Mouse (Mus musculus) midbrain, postnatal 0 days (tissue): ENCODE measurements around the gene Aplp2. TPM values are rescaled to one million over a fixed set of nuclear protein-coding genes. Genes with fewer than 3 reads are reported as not detected.

Experiments
- ATAC-seq: fragments of 200-750 bp; cut with Nextera tagmentation; 2 replicates; pipeline ENCODE4 v1.8.0; 2017; ENCODE audit warnings: moderate number of reproducible peaks, mild to moderate bottlenecking, moderate TSS enrichment, moderate library complexity; ENCODE audit not compliant: low FRiP score
- DNase-seq: peaks from one replicate; pipeline ENCODE4 v3.0.0-alpha.2; 2015; ENCODE audit warnings: low spot score
- H3K27ac ChIP-seq: fragments of 300-500 bp; sonication (generic); 2 replicates; pipeline ENCODE4 v1.5.1; 2014; ENCODE audit warnings: low read depth, mild to moderate bottlenecking, low read length, mixed read lengths
- H3K27me3 ChIP-seq: fragments of 300-500 bp; sonication (generic); 2 replicates; pipeline ENCODE4 v1.6.1; 2014; ENCODE audit warnings: low read length, control low read depth, mixed read lengths; ENCODE audit not compliant: insufficient read depth
- H3K36me3 ChIP-seq: fragments of 300-500 bp; sonication (generic); 2 replicates; pipeline ENCODE4 v1.6.1; 2014; ENCODE audit warnings: low read length, control low read depth, mixed read lengths; ENCODE audit not compliant: insufficient read depth
- H3K4me1 ChIP-seq: fragments of 300-500 bp; sonication (generic); 2 replicates; pipeline ENCODE4 v1.6.1; 2014; ENCODE audit warnings: mild to moderate bottlenecking, control low read depth, antibody characterized with exemption, low read length, mixed read lengths; ENCODE audit not compliant: insufficient read depth
- H3K4me2 ChIP-seq: fragments of 300-500 bp; sonication (generic); 2 replicates; pipeline ENCODE4 v1.6.1; 2014; ENCODE audit warnings: low read depth, mild to moderate bottlenecking, low read length, mixed read lengths; ENCODE audit not compliant: poor library complexity, severe bottlenecking
- H3K4me3 ChIP-seq: fragments of 300-500 bp; sonication (generic); 2 replicates; pipeline ENCODE4 v1.5.1; 2014; ENCODE audit warnings: low read depth, mild to moderate bottlenecking, low read length, moderate library complexity
- H3K9ac ChIP-seq: fragments of 300-500 bp; sonication (generic); replicated peaks from 2 replicates; pipeline ENCODE4 v1.6.1; 2014; ENCODE audit warnings: mild to moderate bottlenecking, low read length, moderate library complexity, mixed read lengths; ENCODE audit not compliant: poor library complexity, severe bottlenecking
- H3K9me3 ChIP-seq: fragments of 300-500 bp; sonication (generic); 2 replicates; pipeline ENCODE4 v1.6.1; 2016; ENCODE audit warnings: low read length, control low read depth
- CTCF ChIP-seq: IDR thresholded peaks from 2 replicates; pipeline ENCODE4 v1.5.1; 2016; ENCODE audit warnings: antibody characterized with exemption, mild to moderate bottlenecking
- WGBS: fragments of 180-500 bp; shearing (Covaris S2); extraction: QIAGEN DNeasy Blood & Tissue Kit; methylation state at CpG from one replicate; pipeline ENCODE4 v1.1.7; 2014; 5-methylcytosine and 5-hydroxymethylcytosine counted together
- polyA plus RNA-seq: library from polyadenylated mRNA; unstranded; fragments of >200 nt; fragmentation: Nextera tagmentation; extraction: Ambion mirVana; gene quantifications from 2 replicates; pipeline ENCODE4 v1.2.1, GENCODE M21; 2015
- total RNA-seq: library from RNA; depleted of rRNA; stranded (reverse); fragments of >200 nt; gene quantifications from 2 replicates; pipeline ENCODE4 v1.2.3, GENCODE M21; 2014

Gene Aplp2
- total and polyA plus RNA-seq, 2 experiments from 2014 or later: 379 to 406 TPM

DNA sequence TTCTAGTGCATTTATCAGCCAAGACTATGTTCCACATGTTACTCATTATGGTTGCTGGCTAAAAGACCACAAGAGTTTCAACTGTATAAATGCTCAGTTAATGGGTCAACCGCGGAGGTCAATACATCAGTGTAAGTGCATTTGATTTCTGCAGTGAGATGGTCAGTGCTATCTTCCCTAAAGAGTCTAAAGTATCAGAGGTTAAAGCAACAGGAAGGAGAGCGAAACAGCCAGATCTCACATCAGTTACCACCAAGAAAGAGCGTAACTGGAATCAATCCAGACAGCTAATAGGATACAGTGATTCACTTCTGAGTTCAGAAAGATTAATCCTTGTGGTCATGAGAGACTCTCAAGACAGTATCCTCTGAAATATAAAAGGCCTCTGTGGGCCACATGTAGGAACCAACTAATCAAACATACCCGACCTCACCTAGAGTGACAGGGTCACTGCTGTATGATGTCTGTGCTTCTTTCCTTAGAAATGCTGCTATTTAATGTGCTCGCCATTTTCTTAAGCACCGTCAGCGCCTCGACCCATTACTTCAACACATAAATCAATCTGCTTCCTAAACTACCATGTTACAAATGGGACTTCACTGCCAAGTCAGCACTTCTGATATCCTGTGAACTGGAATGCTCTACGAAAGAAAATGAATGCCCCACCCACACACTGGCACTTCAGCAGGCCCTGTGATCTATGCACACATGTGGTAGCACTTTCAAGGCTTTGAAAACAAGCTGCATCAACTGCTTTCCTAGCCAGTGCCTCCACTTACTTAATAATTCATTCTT is 30.1 kb downstream of the Aplp2 start:
- no peak for ATAC-seq
- H3K9me3 ChIP-seq: no peaks in the 10 kb centered on the region
- no peaks in the 10 kb centered on the region for H3K27me3 ChIP-seq
- TF ChIP-seq CTCF: no peak
- DNase-seq: no peak
- H3K4me3 ChIP-seq: no peak overlapping the region
- H3K27ac ChIP-seq: no peak overlapping the region
- no peaks in the 10 kb centered on the region for H3K36me3 ChIP-seq
- no peak overlapping the region for H3K4me2 ChIP-seq
- WGBS: 79% methylated on average over 10 of the region's 10 CpGs
- no peak overlapping the region for H3K9ac ChIP-seq
- 0 out of 2 replicates have a peak, but pooled peaks cover 3% of the 10 kb centered on the region for H3K4me1 ChIP-seq

DNA sequence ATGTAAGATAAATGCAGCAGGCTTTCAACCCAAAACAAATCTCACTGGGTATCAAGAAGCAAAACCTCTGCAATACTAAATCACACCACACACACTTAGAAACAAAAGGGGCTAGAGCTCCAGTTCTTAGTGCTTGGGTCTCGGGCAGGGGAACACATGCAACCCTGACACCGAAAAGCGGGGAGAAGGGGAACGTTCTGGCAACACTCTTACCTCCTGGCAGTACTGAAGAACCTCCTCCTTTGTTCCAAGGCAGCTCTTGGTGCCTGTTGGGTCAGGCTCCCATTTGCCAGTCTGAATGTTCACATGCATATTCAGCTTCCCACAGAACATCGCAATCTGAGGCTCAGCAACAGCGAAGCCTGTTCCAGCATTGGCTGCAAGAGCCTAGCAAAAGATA is 33.9 kb downstream of the Aplp2 start:
- Histone ChIP-seq H3K27ac (no peak overlapping the region; the same call in 1 of the 2 replicates), H3K9ac (0 out of 2 replicates have a peak overlapping the region, but pooled peaks have one; percentile 24), H3K4me2 (no peak overlapping the region), H3K4me1 (0 out of 2 replicates have a peak, but pooled peaks cover 3% of the 10 kb centered on the region), H3K9me3 (no peaks in the 10 kb centered on the region), H3K27me3 (no peaks in the 10 kb centered on the region), H3K4me3 (no peak overlapping the region), H3K36me3 (peaks cover 8% of the 10 kb centered on the region; the same call in 1 of the 2 replicates)
- peak; percentile 14 for DNase-seq
- no peak for ATAC-seq
- no peak; the same call in 1 of the 2 replicates for TF ChIP-seq CTCF
- 82% methylated on average over 6 of the region's 6 CpGs for WGBS

DNA sequence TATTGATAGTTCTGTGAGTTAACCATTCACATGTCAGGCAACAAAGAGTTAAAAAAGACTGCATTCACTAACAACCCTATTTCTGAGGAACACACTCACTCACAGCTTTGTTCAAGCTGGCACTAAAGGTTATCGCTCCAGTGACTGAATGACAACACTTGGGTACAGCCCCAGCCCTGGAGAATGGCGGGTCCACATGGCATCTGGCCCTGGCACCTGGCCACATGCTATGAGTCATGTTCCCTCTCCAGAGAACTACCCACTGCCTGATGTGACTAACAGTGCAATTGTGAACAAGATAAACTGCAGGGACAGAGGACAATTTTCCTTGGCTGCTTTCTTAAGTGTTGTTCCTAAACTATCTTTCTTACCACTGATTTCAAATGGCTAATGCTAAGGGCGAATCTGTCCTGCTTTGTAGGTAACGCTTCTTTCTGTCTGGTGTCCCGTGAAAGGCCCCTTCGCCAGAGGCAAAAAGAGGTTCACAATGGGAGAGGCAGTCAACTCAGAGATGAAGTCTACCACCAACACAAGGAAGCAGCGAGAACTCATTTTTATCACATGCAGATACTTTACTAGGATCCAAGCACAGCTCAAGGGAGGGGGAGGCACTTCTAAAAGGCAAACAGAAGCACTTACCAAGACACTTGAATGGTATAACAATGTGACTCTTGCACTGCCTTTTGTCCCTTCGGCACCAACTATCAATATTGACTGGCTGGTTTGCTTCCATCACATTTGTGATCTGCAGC is 35.1 kb downstream of the Aplp2 start:
- Histone ChIP-seq H3K4me3 (no peak overlapping the region), H3K4me1 (no peaks in the 10 kb centered on the region), H3K27me3 (no peaks in the 10 kb centered on the region), H3K9ac (no peak overlapping the region), H3K4me2 (no peak overlapping the region), H3K36me3 (peaks cover 10% of the 10 kb centered on the region; the same call in 1 of the 2 replicates), H3K27ac (no peak overlapping the region), H3K9me3 (no peaks in the 10 kb centered on the region)
- 79% methylated on average over 8 of the region's 8 CpGs for WGBS
- DNase-seq: peak; percentile 83
- no peak for TF ChIP-seq CTCF
- peak; percentile 63; the same call in 1 of the 2 replicates for ATAC-seq

DNA sequence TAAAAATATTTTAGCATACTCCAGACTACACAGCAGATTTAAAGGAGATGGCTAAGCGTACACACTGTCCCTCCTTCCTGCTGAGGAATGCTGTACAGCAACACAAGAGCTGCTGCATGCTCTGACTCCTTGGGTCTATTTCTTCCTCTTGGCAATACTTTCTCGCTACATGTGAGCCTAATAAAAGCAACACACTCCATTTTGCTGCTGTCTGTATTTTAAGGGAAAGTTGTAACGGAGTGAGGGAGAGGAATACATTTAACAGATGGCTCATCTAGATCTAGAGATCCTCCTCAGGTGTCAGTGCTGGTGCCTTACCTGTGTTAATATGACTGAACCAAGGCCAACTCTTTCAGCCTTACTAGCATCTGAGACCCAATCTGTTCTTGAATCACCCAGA is 35.6 kb downstream of the Aplp2 start:
- no peaks in the 10 kb centered on the region for H3K27me3 ChIP-seq
- no peak overlapping the region for H3K9ac ChIP-seq
- no peak for TF ChIP-seq CTCF
- H3K4me1 ChIP-seq: no peaks in the 10 kb centered on the region
- DNase-seq: no peak
- H3K4me2 ChIP-seq: no peak overlapping the region
- no peak overlapping the region for H3K27ac ChIP-seq
- ATAC-seq: no peak
- H3K36me3 ChIP-seq: peaks cover 12% of the 10 kb centered on the region; the same call in 1 of the 2 replicates
- WGBS: 82% methylated on average over 3 of the region's 3 CpGs
- H3K4me3 ChIP-seq: no peak overlapping the region
- no peaks in the 10 kb centered on the region for H3K9me3 ChIP-seq

DNA sequence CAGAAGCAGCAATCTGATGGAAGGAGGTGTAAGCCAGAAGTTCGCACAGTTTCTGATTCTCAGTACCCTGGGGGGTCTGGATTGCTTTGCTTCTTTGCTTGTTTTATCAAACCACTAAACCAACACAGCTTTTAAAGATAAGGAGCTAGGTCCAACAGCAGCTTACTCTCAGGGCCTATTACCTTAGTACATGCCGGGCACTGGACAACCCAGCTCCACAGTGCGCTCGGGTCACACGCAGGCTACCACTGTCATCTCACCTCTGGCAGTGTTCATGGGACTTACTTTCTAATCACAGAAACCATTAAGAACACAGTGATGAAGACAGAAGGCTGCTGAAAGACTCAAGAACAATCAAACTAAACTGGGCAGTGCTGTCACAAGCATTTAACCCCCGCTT is 36.3 kb downstream of the Aplp2 start:
- WGBS: 88% methylated on average over 6 of the region's 6 CpGs

More for the DNA sequence above, 36.3 kb downstream of the Aplp2 start:
- Histone ChIP-seq H3K4me2 (no peak overlapping the region), H3K9me3 (no peaks in the 10 kb centered on the region), H3K4me3 (no peak overlapping the region), H3K36me3 (peaks cover 12% of the 10 kb centered on the region; the same call in 1 of the 2 replicates), H3K4me1 (no peaks in the 10 kb centered on the region), H3K27ac (no peak overlapping the region), H3K27me3 (no peaks in the 10 kb centered on the region), H3K9ac (no peak overlapping the region)
- DNase-seq (no peak), ATAC-seq (no peak)
- no peak for TF ChIP-seq CTCF
